8 mouse cellular contexts compared by ENCODE assay signal in the genomic region with DNA sequence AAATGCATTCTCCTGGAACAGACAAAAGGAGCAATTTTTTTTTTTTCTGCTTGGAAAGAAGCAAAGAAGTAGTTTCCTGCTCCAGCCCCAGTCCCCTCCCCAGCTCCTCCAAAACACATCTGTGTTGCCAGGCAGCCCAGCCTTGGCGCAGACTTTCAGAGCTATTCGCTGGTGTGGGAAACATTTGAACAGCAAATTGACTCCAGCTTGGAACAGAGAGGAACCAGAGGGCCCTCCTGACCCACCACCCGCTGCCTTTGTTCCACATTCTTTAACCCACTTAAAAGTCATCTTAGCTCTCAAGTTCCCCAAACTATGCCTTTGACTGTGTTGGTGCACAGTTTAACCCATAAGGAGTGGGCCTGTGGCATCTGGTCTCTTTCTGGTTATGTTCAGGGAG.
DNase-seq lines count a peak whose midpoint lies in the region; ATAC-seq and TF ChIP-seq lines count a peak whose summit lies in the region.

No protein-coding gene starts in this region.

- no peak for DNase-seq in heart, adult 8-10 months (ENCODE audit: low spot score)
- peak; percentile 74 for DNase-seq in forebrain, embryonic 11.5 days (ENCODE audit: low spot score)
- peak; percentile 79 for DNase-seq in hindbrain, postnatal 0 days (ENCODE audit: low spot score)
- DNase-seq in thymus, postnatal 4 days = no peak
- no peak for DNase-seq in adrenal gland, adult 2 months

- WGBS in heart, embryonic 15.5 days = 33% methylated on average over 3 of the region's 3 CpGs
- WGBS in forebrain, embryonic 11.5 days = 12% methylated on average over 3 of the region's 3 CpGs
- 7% methylated on average over 3 of the region's 3 CpGs for WGBS in hindbrain, postnatal 0 days
- 13% methylated on average over 3 of the region's 3 CpGs for WGBS in midbrain, embryonic 16.5 days

- H3K9ac ChIP-seq in heart, embryonic 15.5 days = no peak overlapping the region
- no peak overlapping the region for H3K9ac ChIP-seq in forebrain, embryonic 11.5 days (ENCODE audit: low read length)
- H3K9ac ChIP-seq in hindbrain, postnatal 0 days (replicated peaks; ENCODE audit: low read length) = no peak overlapping the region
- 0 out of 2 replicates have a peak overlapping the region, but pooled peaks have one; percentile 14 for H3K9ac ChIP-seq in midbrain, embryonic 16.5 days (ENCODE audit: low read depth, low read length)

- H3K4me2 ChIP-seq in heart, embryonic 15.5 days = no peak overlapping the region
- no peak overlapping the region for H3K4me2 ChIP-seq in forebrain, embryonic 11.5 days (ENCODE audit: low read depth, low read length, severe bottlenecking)
- H3K4me2 ChIP-seq in hindbrain, postnatal 0 days (ENCODE audit: low read depth, low read length) = no peak overlapping the region
- peak overlapping the region; percentile 21; the same call in 1 of the 2 replicates for H3K4me2 ChIP-seq in midbrain, embryonic 16.5 days (ENCODE audit: low read length)

- ATAC-seq in heart, embryonic 15.5 days (replicated peaks; ENCODE audit: insufficient number of reproducible peaks, insufficient read depth, low FRiP score, low read depth) = no peak
- ATAC-seq in forebrain, embryonic 11.5 days (replicated peaks; ENCODE audit: low FRiP score) = no peak
- peak; percentile 71; the same call in 1 of the 2 replicates for ATAC-seq in hindbrain, postnatal 0 days
- no peak for ATAC-seq in midbrain, embryonic 16.5 days
- no peak for ATAC-seq in activated CD4-positive, CD25-positive, alpha-beta regulatory T cell, adult 4 months

- H3K27me3 ChIP-seq in heart, embryonic 15.5 days = no peaks in the 10 kb centered on the region
- H3K27me3 ChIP-seq in forebrain, embryonic 11.5 days (ENCODE audit: control insufficient read depth, insufficient read depth, low read length) = no peaks in the 10 kb centered on the region
- no peaks in the 10 kb centered on the region for H3K27me3 ChIP-seq in hindbrain, postnatal 0 days (ENCODE audit: insufficient read depth, low read length)
- no peaks in the 10 kb centered on the region for H3K27me3 ChIP-seq in midbrain, embryonic 16.5 days (ENCODE audit: control insufficient read depth, insufficient read depth, low read depth, low read length)

- no peaks in the 10 kb centered on the region for H3K9me3 ChIP-seq in heart, embryonic 15.5 days (replicated peaks)
- H3K9me3 ChIP-seq in forebrain, embryonic 11.5 days (ENCODE audit: control insufficient read depth, low read length) = no peaks in the 10 kb centered on the region
- 0 out of 2 replicates have a peak, but pooled peaks cover 5% of the 10 kb centered on the region for H3K9me3 ChIP-seq in hindbrain, postnatal 0 days (ENCODE audit: low read length)
- H3K9me3 ChIP-seq in midbrain, embryonic 16.5 days (replicated peaks; ENCODE audit: control insufficient read depth, low read length, poor library complexity, severe bottlenecking) = no peaks in the 10 kb centered on the region; the same call in 1 of the 2 replicates

- H3K4me3 ChIP-seq in heart, embryonic 15.5 days = no peak overlapping the region
- no peak overlapping the region for H3K4me3 ChIP-seq in forebrain, embryonic 11.5 days (ENCODE audit: low read depth, low read length)
- H3K4me3 ChIP-seq in hindbrain, postnatal 0 days (ENCODE audit: low read length) = no peak overlapping the region
- no peak overlapping the region for H3K4me3 ChIP-seq in midbrain, embryonic 16.5 days (ENCODE audit: low read depth, low read length)

- H3K4me1 ChIP-seq in heart, embryonic 15.5 days (replicated peaks) = 0 out of 2 replicates have a peak, but pooled peaks cover 3% of the 10 kb centered on the region
- peaks cover 2% of the 10 kb centered on the region; the same call in 1 of the 2 replicates for H3K4me1 ChIP-seq in forebrain, embryonic 11.5 days (replicated peaks; ENCODE audit: control insufficient read depth, insufficient read depth, low read length)
- H3K4me1 ChIP-seq in hindbrain, postnatal 0 days (ENCODE audit: insufficient read depth, low read length) = no peaks in the 10 kb centered on the region
- peaks cover 13% of the 10 kb centered on the region for H3K4me1 ChIP-seq in midbrain, embryonic 16.5 days (ENCODE audit: control insufficient read depth, insufficient read depth, low read length)

- TF ChIP-seq CTCF in hindbrain, postnatal 0 days (IDR thresholded peaks at IDR 0.05; ENCODE audit: low read depth) = no peak

- H3K27ac ChIP-seq in heart, embryonic 15.5 days = 0 out of 2 replicates have a peak overlapping the region, but pooled peaks have one; percentile 31
- H3K27ac ChIP-seq in forebrain, embryonic 11.5 days (ENCODE audit: low read depth, low read length) = no peak overlapping the region
- H3K27ac ChIP-seq in hindbrain, postnatal 0 days = peak overlapping the region; percentile 45; the same call in 1 of the 2 replicates
- peak overlapping the region; percentile 14; the same call in 1 of the 2 replicates for H3K27ac ChIP-seq in midbrain, embryonic 16.5 days (ENCODE audit: low read length)

- no peaks in the 10 kb centered on the region for H3K36me3 ChIP-seq in heart, embryonic 15.5 days
- H3K36me3 ChIP-seq in forebrain, embryonic 11.5 days (ENCODE audit: control insufficient read depth, insufficient read depth, low read length) = no peaks in the 10 kb centered on the region
- H3K36me3 ChIP-seq in hindbrain, postnatal 0 days (ENCODE audit: insufficient read depth, low read length) = no peaks in the 10 kb centered on the region
- no peaks in the 10 kb centered on the region for H3K36me3 ChIP-seq in midbrain, embryonic 16.5 days (ENCODE audit: control insufficient read depth, insufficient read depth, low read length)

Comparison
In these comparisons a context has a peak if more than half of its experiments do, and no peak if none do; other contexts are left out.
1. DNase-seq: peak in forebrain, embryonic 11.5 days (single experiment) and hindbrain, postnatal 0 days (single experiment); none in heart, adult 8-10 months (single experiment), thymus, postnatal 4 days (single experiment) and adrenal gland, adult 2 months (single experiment).